Mouse (Mus musculus) layer of hippocampus, adult 6 months (tissue): ENCODE data around the gene Gm28539. TPM values are rescaled to one million over a fixed set of nuclear protein-coding genes. Genes with fewer than 3 reads are reported as not detected.

Experiments used
- long read RNA-seq, 2 experiments: library from polyadenylated mRNA; unstranded; transcript quantifications; one replicate each; pipeline ENCODE4 v2.0.0; 2019 to 2020
- polyA plus RNA-seq: library from polyadenylated mRNA; unstranded; fragments of <200 nt; fragmentation: Nextera tagmentation; gene quantifications from 2 replicates; pipeline ENCODE4 v1.2.3, GENCODE M21; 2021

Gm28539 gene
- polyA plus RNA-seq: 0.19 TPM in 1 of 2 replicates, not detected in the other
- long read RNA-seq, experiment 1, partial matches to known transcripts: 0 of 2 reads
- long read RNA-seq, experiment 1, other reads (novel, unspliced or antisense): 2 of 2 reads
- long read RNA-seq, experiment 2: 0 reads

DNA sequence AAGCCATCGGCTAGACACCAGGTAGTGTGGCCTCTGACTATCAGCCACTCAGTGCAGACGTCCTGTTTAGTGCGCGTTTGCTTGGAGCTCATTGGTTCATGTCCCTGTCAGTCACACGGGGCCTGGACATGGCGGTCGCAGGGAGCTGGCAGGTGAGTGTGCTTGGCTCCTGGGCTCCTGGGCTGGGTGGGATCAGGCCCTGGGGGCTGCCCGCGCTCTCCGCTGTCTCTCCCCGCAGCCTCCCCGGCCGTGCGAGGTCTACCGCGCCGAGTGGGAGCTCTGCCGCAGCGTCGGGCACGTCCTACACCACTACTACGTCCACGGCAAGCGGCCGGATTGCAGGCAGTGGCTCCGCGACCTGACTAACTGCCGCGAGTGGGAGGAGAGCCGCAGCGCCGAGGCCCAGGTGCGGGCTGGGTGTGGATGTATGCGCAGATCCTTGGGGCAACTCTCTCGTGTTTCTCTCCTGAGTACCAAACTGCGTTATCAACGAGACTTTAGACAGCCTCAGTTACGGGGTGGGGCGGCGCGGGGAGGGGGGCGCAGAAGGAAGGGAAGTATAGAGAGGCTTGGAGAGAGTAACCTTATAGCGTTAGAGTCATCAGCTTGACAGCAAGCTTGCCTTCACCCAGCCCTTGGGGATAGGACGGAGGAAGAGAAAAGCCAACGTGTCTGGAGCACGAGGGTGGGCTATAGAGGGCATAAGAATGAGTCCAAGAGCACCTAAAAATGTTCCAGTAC, at the start of gene Gm28539, which contains the start of gene 2510002D24Rik:
TSS of gene Gm28539 (plus strand) at position 117 of the 741 bp plus-strand sequence.
TSS of gene 2510002D24Rik (plus strand) at position 111 of the 741 bp plus-strand sequence.

DNA sequence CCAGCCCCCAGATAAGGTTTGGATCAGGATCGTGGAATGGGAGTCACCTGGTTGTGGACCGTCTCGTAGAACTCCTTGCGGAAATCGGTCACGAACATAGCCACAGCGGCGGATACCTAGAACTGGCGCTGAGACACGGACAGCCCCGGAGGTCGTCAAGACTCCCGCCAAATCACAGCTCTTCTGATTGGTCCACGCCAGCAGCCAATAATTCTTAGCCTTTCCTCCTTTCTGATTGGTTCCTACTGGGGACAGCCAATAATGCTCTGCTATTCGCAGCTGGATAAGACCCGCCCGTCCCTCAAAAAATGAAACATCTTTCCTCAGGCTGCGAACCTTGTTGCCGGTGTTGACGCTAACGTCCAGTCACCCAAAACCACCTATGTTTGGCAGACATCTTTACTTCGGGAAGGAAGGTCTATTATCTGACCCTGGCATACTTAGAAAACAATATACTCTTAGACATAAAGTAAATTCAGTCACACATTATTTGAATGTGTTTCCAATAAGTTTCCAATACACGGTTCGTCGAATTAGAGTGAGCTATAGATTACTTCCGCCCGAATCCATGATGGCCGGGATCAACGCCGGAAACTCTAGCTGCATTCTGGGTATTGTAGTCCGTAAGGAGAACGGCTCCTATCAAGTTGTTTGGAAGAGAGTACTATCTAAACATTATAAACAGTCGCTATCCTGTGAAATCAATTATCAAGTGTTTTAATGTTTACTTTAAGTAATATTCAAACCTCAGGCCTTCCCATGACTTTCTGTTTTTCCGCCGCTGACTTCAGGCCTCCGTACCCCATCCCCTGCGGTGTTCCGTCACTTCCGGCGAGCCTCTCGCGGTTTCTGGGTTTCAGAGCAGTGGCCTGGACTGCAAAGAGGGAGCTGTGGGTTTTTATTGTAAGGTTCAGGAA, 24.7 kb upstream of the Gm28539 start, which contains the start of the genes Ufd1 and Cdc45:
TSS of gene Ufd1 (plus strand) at position 312 of the 917 bp plus-strand sequence.
TSS of gene Cdc45 (minus strand) at position 520 of the 917 bp plus-strand sequence.

DNA sequence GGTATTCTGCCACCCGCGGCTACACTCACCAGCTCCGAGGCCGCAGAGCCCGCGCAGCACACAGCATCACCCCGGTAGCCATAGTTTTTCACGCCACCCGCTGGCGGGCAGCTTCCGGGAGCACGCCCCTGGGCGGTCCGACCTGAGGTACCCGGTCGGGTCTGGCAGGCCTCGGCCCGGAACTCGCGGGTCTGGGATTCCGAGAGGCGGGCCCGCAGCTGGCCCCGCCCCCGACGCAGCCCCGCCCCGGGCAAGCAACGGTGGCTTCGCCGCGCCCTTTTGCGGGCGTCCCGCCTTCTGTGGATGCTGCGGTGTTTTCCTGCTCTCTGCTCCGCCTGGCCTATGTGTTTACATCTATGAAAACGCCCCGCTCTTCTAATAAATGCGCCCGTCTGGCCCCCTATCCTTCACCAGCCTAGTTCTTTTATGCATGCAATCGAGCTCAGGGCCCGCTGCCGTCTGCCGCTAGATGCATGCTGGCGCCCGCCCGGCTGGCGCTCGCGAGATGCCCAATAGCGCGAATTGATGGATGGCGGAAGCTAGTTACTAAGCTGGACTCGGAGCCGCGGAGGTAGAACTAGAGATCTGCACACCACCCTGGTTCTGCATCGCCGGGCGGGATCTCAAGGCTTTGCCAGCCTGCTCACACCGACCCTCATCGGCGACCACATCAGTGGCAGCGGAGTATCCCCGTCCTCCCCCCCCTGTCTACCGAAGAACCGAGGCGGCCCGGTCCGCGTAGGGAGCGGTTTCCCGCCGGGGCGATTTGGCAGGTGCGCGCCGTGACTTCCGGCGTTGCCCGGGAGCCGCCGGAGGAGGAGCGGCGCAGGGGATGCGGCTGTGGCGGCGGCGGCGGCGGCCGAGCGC, 40.3 kb downstream of the Gm28539 start, which contains the start of the genes Mrpl40 and Hira:
TSS of gene Mrpl40 (minus strand) at position 421 of the 867 bp plus-strand sequence.
TSS of gene Hira (plus strand) at position 596 of the 867 bp plus-strand sequence.

Other genes starting within 250 kb of the Gm28539 start
- gene Tbx1, start 245.9 kb upstream of the Gm28539 start, polyA plus RNA-seq: 0.78 and 1.8 TPM in 2 replicates
- gene Gp1bb, start 214.2 kb upstream of the Gm28539 start, polyA plus RNA-seq: 0.34 and 0.36 TPM in 2 replicates
- 29.1 and 41.2 TPM in 2 replicates for gene Gm49601, start 210.2 kb upstream of the Gm28539 start, polyA plus RNA-seq
- gene Sept5, start 206.6 kb upstream of the Gm28539 start, polyA plus RNA-seq: 64.3 and 86.6 TPM in 2 replicates
- 121 and 165 TPM in 2 replicates for gene Cldn5, start 59.7 kb upstream of the Gm28539 start, polyA plus RNA-seq
- gene Ufd1, start 24.8 kb upstream of the Gm28539 start, polyA plus RNA-seq: 78.7 and 83.0 TPM in 2 replicates
- gene Cdc45, start 24.6 kb upstream of the Gm28539 start, polyA plus RNA-seq: 1.9 TPM in 2 replicates
- gene 2510002D24Rik, start within 50 bp of the Gm28539 start, polyA plus RNA-seq: 41.7 and 42.0 TPM in 2 replicates
- gene Mrpl40, start 40.3 kb downstream of the Gm28539 start, polyA plus RNA-seq: 87.0 and 88.9 TPM in 2 replicates
- gene Hira, start 40.5 kb downstream of the Gm28539 start, polyA plus RNA-seq: 8.3 and 12.5 TPM in 2 replicates